Mouse (Mus musculus) kidney, postnatal 0 days (tissue): Measurements from ENCODE around the gene Ctnna3. TPM values are rescaled to one million over a fixed set of nuclear protein-coding genes. Genes with fewer than 3 reads are reported as not detected.

Experiments used
- ATAC-seq: fragments of 200-750 bp; cut with Nextera tagmentation; replicated peaks from 2 replicates; pipeline ENCODE4 v1.8.0; 2017; ENCODE audit warnings: low read depth, moderate number of reproducible peaks, moderate TSS enrichment, moderate library complexity; ENCODE audit not compliant: low FRiP score
- DNase-seq: peaks from one replicate; pipeline ENCODE4 v3.0.0-alpha.2; 2016; ENCODE audit warnings: low spot score
- H3K27ac ChIP-seq: fragments of 300-500 bp; sonication (generic); 2 replicates; pipeline ENCODE4 v1.5.1; 2014; ENCODE audit warnings: mild to moderate bottlenecking
- H3K27me3 ChIP-seq: fragments of 300-500 bp; sonication (generic); 2 replicates; pipeline ENCODE4 v1.6.1; 2014; ENCODE audit warnings: low read length, mixed read lengths; ENCODE audit not compliant: insufficient read depth
- H3K36me3 ChIP-seq: fragments of 300-500 bp; sonication (generic); 2 replicates; pipeline ENCODE4 v1.6.1; 2014; ENCODE audit warnings: low read length, mixed read lengths; ENCODE audit not compliant: insufficient read depth
- H3K4me1 ChIP-seq: fragments of 300-500 bp; sonication (generic); replicated peaks from 2 replicates; pipeline ENCODE4 v1.6.1; 2014; ENCODE audit warnings: antibody characterized with exemption, low read length, mixed read lengths; ENCODE audit not compliant: insufficient read depth
- H3K4me2 ChIP-seq: fragments of 300-500 bp; sonication (generic); 2 replicates; pipeline ENCODE4 v1.6.1; 2014; ENCODE audit warnings: mild to moderate bottlenecking, low read length, moderate library complexity, mixed read lengths
- H3K4me3 ChIP-seq: fragments of 300-500 bp; sonication (generic); replicated peaks from 2 replicates; pipeline ENCODE4 v1.5.1; 2014; ENCODE audit warnings: low read depth, low read length
- H3K9ac ChIP-seq: fragments of 300-500 bp; sonication (generic); 2 replicates; pipeline ENCODE4 v1.6.1; 2014; ENCODE audit warnings: low read depth, low read length
- H3K9me3 ChIP-seq: fragments of 300-500 bp; sonication (generic); replicated peaks from 2 replicates; pipeline ENCODE4 v1.6.1; 2016; ENCODE audit warnings: low read length, inconsistent platforms, mixed read lengths
- CTCF ChIP-seq: IDR thresholded peaks from 2 replicates; pipeline ENCODE4 v1.5.1; 2016; ENCODE audit warnings: antibody characterized with exemption, low read depth, mild to moderate bottlenecking, moderate library complexity
- WGBS: fragments of 180-500 bp; shearing (Covaris S2); extraction: QIAGEN DNeasy Blood & Tissue Kit; methylation state at CpG from one replicate; pipeline ENCODE4 v1.1.7; 2014; 5-methylcytosine and 5-hydroxymethylcytosine counted together
- polyA plus RNA-seq: library from polyadenylated mRNA; unstranded; fragments of >200 nt; fragmentation: Nextera tagmentation; extraction: Ambion mirVana; gene quantifications from 2 replicates; pipeline ENCODE4 v1.2.1, GENCODE M21; 2015

Gene Ctnna3
- polyA plus RNA-seq, 1 experiment from 2014 or later = 0.32 TPM

- H3K4me3 ChIP-seq = no peak overlapping the region
- ATAC-seq = no peak
- DNase-seq = peak; percentile 3
- 27% methylated on average over 6 of the region's 7 CpGs for WGBS
- TF ChIP-seq CTCF = no peak
- H3K27me3 ChIP-seq = no peaks in the 10 kb centered on the region
- H3K27ac ChIP-seq = no peak overlapping the region
- no peaks in the 10 kb centered on the region for H3K9me3 ChIP-seq
- H3K4me1 ChIP-seq = no peaks in the 10 kb centered on the region
- no peak overlapping the region for H3K4me2 ChIP-seq
- H3K36me3 ChIP-seq = no peaks in the 10 kb centered on the region
- no peak overlapping the region for H3K9ac ChIP-seq
Measured at GRCm38 (mm10) chr10:63954308-63954930, 524.5 kb downstream of the Ctnna3 start.

- no peak for DNase-seq
- no peak overlapping the region for H3K27ac ChIP-seq
- H3K4me2 ChIP-seq = no peak overlapping the region
- ATAC-seq = no peak
- no peaks in the 10 kb centered on the region for H3K4me1 ChIP-seq
- 94% methylated on average over 2 of the region's 2 CpGs for WGBS
- H3K9me3 ChIP-seq = no peaks in the 10 kb centered on the region
- no peaks in the 10 kb centered on the region for H3K36me3 ChIP-seq
- no peak for TF ChIP-seq CTCF
- no peak overlapping the region for H3K4me3 ChIP-seq
- no peaks in the 10 kb centered on the region for H3K27me3 ChIP-seq
- no peak overlapping the region for H3K9ac ChIP-seq
Measured at GRCm38 (mm10) chr10:63972300-63972699, 542.4 kb downstream of the Ctnna3 start.

GRCm38 (mm10) chr10:63978101-63978500 lies 548.2 kb downstream of the Ctnna3 start:
- H3K36me3 ChIP-seq = no peaks in the 10 kb centered on the region
- H3K9me3 ChIP-seq = no peaks in the 10 kb centered on the region
- H3K27ac ChIP-seq = no peak overlapping the region
- ATAC-seq (no peak), DNase-seq (peak; percentile 3)
- no peaks in the 10 kb centered on the region for H3K27me3 ChIP-seq
- WGBS = 29% methylated on average over 11 of the region's 11 CpGs
- no peak overlapping the region for H3K4me3 ChIP-seq
- H3K4me2 ChIP-seq = peak overlapping the region; percentile 28
- H3K9ac ChIP-seq = no peak overlapping the region
- no peaks in the 10 kb centered on the region for H3K4me1 ChIP-seq
- TF ChIP-seq CTCF = no peak

- no peaks in the 10 kb centered on the region for H3K27me3 ChIP-seq
- H3K9ac ChIP-seq = no peak overlapping the region
- H3K9me3 ChIP-seq = no peaks in the 10 kb centered on the region
- no peak for TF ChIP-seq CTCF
- WGBS = 40% methylated on average over 3 of the region's 3 CpGs
- H3K4me3 ChIP-seq = no peak overlapping the region
- H3K4me2 ChIP-seq = peak overlapping the region; percentile 28; the same call in 1 of the 2 replicates
- DNase-seq (no peak), ATAC-seq (no peak)
- no peak overlapping the region for H3K27ac ChIP-seq
- H3K4me1 ChIP-seq = no peaks in the 10 kb centered on the region
- H3K36me3 ChIP-seq = no peaks in the 10 kb centered on the region
Measured at GRCm38 (mm10) chr10:63978535-63978934, 548.6 kb downstream of the Ctnna3 start.

GRCm38 (mm10) chr10:63978969-63979368 lies 549.1 kb downstream of the Ctnna3 start:
- Histone ChIP-seq H3K4me1 (no peaks in the 10 kb centered on the region), H3K9me3 (no peaks in the 10 kb centered on the region), H3K27ac (no peak overlapping the region), H3K27me3 (no peaks in the 10 kb centered on the region), H3K36me3 (no peaks in the 10 kb centered on the region), H3K4me2 (no peak overlapping the region), H3K9ac (no peak overlapping the region), H3K4me3 (no peak overlapping the region)
- no peak for ATAC-seq
- TF ChIP-seq CTCF = no peak
- no peak for DNase-seq
- WGBS = 75% methylated on average over 5 of the region's 5 CpGs

- Histone ChIP-seq H3K9ac (no peak overlapping the region), H3K36me3 (no peaks in the 10 kb centered on the region), H3K27ac (no peak overlapping the region), H3K27me3 (no peaks in the 10 kb centered on the region), H3K4me1 (no peaks in the 10 kb centered on the region), H3K9me3 (no peaks in the 10 kb centered on the region), H3K4me2 (no peak overlapping the region), H3K4me3 (no peak overlapping the region)
- TF ChIP-seq CTCF = no peak
- ATAC-seq = no peak
- no peak for DNase-seq
- WGBS = 74% methylated on average over 2 of the region's 2 CpGs
Measured at GRCm38 (mm10) chr10:63979410-63979809, 549.5 kb downstream of the Ctnna3 start.

GRCm38 (mm10) chr10:63985576-63985975 lies 555.7 kb downstream of the Ctnna3 start:
- Histone ChIP-seq H3K27ac (no peak overlapping the region), H3K9ac (no peak overlapping the region), H3K27me3 (no peaks in the 10 kb centered on the region), H3K4me1 (no peaks in the 10 kb centered on the region), H3K9me3 (no peaks in the 10 kb centered on the region), H3K36me3 (no peaks in the 10 kb centered on the region), H3K4me2 (no peak overlapping the region), H3K4me3 (no peak overlapping the region)
- DNase-seq = no peak
- no peak for ATAC-seq
- no peak for TF ChIP-seq CTCF
- WGBS = 62% methylated on average over 4 of the region's 4 CpGs
